Mouse (Mus musculus): Measurements from ENCODE around the gene Scaper.

The Scaper gene

DNA sequence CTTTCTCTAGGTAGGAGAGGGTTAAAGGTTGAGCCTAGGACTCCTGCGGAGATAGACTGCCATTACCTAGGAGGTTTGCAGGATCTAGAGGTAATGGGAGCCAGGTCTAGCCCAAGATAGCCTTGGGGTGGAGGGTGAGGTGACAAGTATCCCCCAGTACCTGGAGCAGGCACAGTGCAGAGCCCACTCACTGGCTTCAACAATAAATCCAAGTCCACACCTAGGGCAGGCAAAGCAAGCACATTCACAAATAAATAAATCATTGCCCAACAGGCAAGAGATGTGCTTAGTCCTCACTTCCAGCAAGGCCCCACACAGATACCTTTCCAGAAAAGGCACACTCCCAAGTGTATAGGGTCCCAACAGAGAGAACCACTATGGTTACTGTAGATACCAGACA is 398.9 kb downstream of the Scaper start:
- DNase-seq: no peak

DNA sequence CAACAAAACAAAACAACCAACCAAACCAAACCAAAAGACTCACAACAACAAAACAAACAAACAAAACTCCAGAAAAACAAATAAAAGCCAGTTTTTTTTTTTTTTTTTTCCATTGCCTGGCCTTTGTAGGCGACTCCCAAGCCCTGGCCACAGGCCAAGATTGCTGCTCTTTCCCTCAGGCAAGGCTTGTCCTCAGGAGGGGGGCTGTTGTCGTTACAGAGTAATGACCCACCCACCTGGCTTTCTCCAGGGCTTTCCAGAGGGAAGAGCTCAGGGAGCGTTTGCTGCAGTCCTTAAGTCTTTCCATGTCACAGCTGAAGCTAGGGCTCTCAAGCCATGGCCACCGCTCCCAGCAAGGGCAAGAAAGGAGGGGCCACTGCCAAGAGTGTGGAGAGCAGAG is 399.5 kb downstream of the Scaper start, which contains the start of gene Isl2:
TSS of gene Isl2 (plus strand) at position 296 of the 400 bp plus-strand sequence.
- DNase-seq: no peak

DNA sequence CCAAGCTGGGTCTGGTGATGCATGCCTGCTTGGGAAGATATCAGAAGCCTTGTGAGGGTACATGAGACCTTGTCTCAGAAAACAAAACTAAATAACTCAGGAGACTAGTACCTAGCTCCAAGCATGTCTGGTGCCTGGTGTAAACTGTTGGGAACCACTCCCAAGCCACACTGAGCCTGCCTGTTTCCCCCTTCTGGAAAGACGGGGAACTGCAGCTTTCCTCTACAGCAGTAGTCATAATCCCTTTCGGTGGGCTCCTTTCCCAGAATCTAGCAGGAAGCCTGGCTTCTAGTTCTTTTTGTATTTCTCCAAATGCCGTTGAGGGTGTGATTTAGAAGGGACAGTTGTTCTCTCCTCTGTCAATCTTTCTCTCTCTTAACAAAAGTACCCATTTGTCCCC is 402.0 kb downstream of the Scaper start:
- DNase-seq: peak; percentile 46

DNA sequence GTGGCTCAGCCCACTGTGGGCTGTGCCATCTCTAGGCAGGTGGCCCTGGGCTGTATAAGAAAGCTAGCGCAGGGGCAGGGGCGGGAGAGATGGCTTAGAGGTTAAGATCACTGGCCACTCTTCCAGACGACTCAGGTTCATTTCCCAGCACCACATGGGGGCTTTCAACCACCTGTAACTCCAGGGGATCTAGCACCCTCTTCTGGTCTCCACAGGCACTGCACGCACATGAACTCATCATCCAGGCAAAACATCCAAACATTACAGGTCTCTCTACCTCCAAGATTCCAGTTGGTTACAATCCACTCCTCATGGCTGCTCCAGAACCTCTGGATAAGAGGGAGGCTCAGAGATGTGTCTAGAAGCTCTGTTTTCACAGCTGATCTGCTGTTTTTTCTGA is 412.2 kb downstream of the Scaper start:
- DNase-seq: no peak

DNA sequence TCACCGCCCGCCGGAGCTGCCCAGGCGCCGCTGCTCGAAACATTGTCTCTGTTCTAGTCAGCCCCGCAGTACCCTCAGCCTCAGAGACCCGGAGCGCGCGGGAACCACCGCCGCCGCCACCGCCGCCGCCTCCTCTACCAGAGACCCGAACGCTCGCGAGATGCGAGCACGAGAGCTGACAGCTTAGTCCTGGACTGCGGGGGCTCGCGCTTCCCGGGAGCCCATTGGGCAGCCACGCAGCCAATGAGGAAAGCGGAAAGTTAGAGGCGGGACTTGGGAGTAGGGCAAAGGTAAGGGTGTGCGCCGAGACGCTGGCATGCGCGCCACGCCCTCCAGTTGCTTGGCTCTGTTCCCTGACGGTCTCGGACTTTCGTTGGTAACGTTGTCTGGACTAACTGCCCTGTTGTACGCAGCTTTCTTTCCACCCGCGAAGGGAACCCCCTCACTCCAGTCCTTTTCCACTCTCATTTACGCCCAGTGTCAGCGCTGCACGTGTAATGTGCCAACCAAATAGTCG is 425.8 kb downstream of the Scaper start, which contains the start of gene Etfa:
TSS of gene Etfa (minus strand) at position 217 of the 517 bp plus-strand sequence.
- peak; percentile 92 for DNase-seq

DNA sequence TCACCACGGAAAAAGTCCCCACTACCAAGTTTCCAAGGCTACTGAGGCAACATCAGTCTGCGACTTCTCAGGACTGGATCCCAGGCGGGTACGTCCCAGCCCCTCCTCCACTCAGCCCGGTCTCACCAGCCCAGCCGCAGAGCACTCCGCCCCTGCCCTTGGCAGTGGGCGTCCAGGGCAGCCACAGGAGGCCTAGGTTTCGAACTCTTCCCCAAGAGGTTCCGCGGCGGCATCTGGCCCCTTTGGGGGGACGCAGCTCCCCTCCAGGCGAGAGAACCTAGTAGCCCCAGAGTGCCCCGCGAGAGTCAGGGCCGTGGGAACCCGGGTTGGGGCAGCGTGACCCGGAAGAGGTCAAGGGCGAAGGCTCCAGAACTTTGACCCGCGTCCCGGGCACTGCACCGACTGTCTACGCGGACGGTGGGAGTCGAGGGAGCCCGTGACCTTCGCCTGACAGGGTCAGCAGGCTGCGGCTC is 426.4 kb downstream of the Scaper start:
- DNase-seq: no peak

DNA sequence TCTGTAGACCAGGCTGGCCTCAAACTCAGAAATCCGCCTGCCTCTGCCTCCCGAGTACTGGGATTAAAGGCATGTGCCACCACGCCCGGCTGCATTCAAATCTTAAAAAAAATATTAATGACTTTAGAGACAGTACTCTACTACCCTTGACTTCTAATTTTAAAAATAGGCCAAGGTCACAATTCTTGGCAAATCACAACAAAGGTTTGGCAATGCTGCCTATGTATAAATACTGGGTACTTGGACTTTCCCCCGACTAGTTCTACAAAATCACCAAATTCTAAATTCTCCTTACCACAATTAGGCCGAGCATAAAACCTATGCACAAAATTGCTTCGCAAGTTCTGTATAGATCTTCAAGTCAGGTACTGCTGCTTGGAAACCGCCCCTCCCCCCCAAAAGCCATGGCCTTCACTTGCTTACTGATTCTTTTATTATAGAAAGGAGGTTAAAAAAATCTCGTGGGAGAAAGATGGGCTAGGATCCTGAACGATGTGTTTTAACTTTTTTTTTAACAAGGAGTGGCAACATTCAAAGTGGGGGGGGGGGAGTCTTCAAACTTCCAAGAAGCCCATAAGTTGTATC is 427.2 kb downstream of the Scaper start:
- peak; percentile 9 for DNase-seq

DNA sequence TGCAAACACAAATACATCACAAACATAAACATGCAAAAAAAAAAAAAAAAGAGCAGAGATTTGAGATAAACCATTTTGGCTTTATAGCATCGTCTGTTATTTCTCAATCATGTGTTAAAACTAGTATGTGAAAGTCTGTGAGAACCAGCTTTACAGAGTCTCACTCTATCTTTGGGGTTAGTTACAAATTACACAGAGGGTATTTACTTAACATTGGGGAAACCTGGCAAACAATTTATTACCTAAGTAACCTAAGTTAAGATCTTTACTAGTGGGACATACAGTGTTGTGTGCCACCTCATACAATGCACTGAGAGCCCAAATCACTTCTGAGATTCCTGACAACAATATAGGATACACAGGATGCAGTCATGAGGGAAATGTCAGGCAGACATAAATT is 428.2 kb downstream of the Scaper start:
- DNase-seq: no peak

DNA sequence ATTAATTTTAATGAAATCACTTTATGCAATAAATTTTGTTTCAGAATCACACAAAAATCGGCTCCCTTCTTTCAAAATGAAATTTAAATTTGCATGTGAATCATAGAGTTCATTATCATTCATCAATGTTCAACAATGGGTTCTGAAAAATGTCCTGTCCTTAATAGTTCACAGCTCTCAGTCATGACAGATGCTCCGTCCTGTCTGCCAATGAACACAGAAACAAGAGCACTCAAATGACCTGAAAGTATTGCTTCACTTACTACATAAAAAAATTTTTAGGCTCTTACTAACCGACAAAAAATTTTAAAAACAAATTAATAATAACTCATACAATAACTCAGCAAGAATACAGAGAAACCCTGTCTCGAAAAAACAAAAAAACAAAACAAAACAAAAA is 429.2 kb downstream of the Scaper start:
- DNase-seq: no peak

DNA sequence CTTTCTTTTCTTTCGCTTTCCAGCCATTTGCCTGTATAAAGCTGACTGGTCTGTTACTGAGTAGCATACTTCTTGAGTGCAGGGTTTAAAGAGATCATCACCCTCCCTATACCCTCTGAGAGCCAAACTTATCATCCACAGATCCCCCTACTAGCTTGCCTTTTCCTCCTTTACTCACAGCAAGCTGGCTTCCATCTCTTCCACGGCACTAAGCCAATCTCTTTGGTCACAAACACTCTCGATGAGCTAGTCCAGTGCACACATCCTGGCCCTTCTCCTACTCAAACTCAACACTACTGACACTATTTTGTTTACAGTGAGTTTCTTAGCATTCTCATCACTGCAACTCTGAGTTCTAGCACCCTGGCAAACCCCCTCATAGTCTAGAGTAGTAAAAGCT is 430.0 kb downstream of the Scaper start:
- no peak for DNase-seq

All from cerebellum, adult 9-10 months (tissue).